Mouse (Mus musculus): Measurements from ENCODE around the gene Chst2. TPM values are rescaled to one million over a fixed set of nuclear protein-coding genes. Genes with fewer than 3 reads are reported as not detected.
A peak's percentile ranks its signal among the peaks of the same experiment; 100 is the strongest.

Chst2 gene
- polyA plus RNA-seq, 1 experiment from 2014 or later, result 0.39 TPM

DNA sequence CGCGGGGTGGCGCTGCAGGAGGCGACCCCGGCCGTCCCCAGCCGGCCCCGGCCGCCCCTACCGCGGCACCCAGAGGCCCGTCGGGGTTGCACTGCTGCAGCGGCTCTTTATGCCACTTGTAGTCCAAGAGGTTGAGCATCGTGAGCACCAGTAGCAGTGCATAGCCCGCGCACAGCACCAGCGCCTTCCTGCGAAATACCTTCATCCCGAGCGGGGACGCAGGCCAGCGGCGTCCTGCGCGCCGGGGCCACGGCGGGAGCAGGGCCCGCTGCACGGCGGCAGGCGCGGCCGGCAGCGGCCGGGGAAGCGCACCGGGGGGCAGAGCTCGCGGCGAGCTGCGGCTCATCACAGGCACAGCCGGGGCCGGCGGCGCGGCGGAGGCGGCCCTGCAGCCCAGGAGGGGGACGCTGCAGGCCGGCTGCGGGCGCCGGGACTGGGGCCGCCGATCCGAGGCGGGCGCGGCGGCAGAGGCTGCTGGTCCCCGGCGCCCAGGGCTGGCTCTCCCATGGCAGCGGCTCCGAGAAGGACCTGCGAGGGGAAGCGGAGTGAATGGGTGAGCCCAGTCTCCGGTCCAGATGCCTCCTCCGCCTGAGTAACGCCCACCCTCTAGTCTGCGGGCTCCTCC, 464 bp downstream of the Chst2 start:
- Histone ChIP-seq H3K4me3 (replicated peaks) (peak overlapping the region; percentile 53), H3K4me2 (peak overlapping the region; percentile 70), H3K9me3 (replicated peaks) (no peaks in the 10 kb centered on the region), H3K36me3 (no peaks in the 10 kb centered on the region), H3K9ac (0 out of 2 replicates have a peak overlapping the region, but pooled peaks have one; percentile 26), H3K27me3 (peaks cover 71% of the 10 kb centered on the region), H3K4me1 (replicated peaks) (peaks cover 10% of the 10 kb centered on the region; the same call in 1 of the 2 replicates), H3K27ac (no peak overlapping the region)
- peak; percentile 54; the same call in 1 of the 2 replicates for ATAC-seq (ENCODE audit: low read depth)
- under 1% methylated on average over 71 of the region's 72 CpGs for whole genome bisulfite sequencing (ENCODE audit: insufficient replicate concordance)
- DNase-seq, result no peak

DNA sequence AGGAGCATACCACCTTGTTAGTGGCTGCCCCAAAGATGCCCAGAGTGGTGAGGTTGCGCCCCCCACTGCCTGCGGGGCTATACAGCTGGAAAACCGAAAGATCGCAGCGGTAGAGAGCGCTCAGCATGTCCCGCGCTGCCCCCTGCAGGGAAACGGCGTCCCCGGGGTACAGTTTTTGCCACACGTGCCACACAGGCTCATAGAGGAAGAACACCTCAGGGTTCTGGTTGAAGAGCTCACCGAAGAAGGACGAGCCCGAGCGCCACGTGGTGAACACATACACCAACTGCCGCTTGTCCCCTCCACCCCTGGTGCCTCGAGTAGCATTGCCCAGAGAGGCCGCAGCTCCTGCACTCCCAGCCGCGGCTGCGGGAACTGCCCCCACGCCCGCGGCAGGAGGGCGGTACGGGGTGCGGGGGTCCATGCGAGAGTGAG, 994 bp downstream of the Chst2 start:
- H3K27me3 ChIP-seq, result peaks cover 66% of the 10 kb centered on the region
- peaks cover 10% of the 10 kb centered on the region; the same call in 1 of the 2 replicates for H3K4me1 ChIP-seq (replicated peaks)
- peak overlapping the region; percentile 70 for H3K4me2 ChIP-seq
- peak overlapping the region; percentile 53 for H3K4me3 ChIP-seq (replicated peaks)
- 1% methylated on average over 30 of the region's 30 CpGs for WGBS (ENCODE audit: insufficient replicate concordance)
- H3K36me3 ChIP-seq, result no peaks in the 10 kb centered on the region
- no peaks in the 10 kb centered on the region for H3K9me3 ChIP-seq (replicated peaks)
- DNase-seq (peak; percentile 15), ATAC-seq (ENCODE audit: low read depth) (0 out of 2 replicates have a peak, but pooled peaks have one; percentile 33)
- H3K27ac ChIP-seq, result no peak overlapping the region
- H3K9ac ChIP-seq, result 0 out of 2 replicates have a peak overlapping the region, but pooled peaks have one; percentile 26

DNA sequence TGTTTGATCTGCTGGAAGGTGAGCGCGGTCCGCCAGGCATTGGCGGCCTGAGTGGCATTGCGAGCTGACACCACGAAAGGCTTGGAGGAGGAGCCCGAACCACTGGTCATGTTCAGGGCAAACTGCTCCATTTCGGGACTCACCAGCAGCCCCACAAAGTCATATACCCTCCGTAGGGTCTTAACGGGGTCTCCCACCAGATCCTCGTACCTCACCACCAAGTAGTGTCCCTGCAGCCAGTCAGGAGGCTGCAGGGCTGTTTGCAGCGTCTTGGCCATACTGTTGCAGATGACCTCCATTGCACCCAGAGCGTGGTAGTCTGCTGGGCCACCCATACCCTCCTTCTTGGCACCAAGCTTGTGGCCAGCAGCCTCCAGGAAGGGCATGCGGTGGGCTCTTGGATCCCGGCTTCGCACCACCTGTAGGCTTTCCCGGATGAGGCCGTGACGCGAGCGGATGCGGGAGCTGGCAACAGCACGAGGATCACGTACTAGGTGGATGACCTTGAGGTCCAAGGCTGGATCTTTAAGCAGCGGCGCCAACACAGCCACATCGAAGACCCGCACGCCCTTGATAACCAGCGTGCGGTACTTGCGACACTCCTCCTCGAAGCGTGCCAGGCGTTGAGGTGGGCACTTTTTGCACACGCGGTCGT, 1.6 kb downstream of the Chst2 start:
- 65% methylated on average over 38 of the region's 38 CpGs for WGBS (ENCODE audit: insufficient replicate concordance)
- Histone ChIP-seq H3K36me3 (no peaks in the 10 kb centered on the region), H3K4me1 (replicated peaks) (peaks cover 10% of the 10 kb centered on the region; the same call in 1 of the 2 replicates), H3K9ac (no peak overlapping the region), H3K9me3 (replicated peaks) (no peaks in the 10 kb centered on the region), H3K4me2 (peak overlapping the region; percentile 70), H3K27ac (no peak overlapping the region), H3K27me3 (peaks cover 64% of the 10 kb centered on the region), H3K4me3 (replicated peaks) (peak overlapping the region; percentile 53; the same call in 1 of the 2 replicates)
- ATAC-seq (ENCODE audit: low read depth) (no peak), DNase-seq (no peak)

DNA sequence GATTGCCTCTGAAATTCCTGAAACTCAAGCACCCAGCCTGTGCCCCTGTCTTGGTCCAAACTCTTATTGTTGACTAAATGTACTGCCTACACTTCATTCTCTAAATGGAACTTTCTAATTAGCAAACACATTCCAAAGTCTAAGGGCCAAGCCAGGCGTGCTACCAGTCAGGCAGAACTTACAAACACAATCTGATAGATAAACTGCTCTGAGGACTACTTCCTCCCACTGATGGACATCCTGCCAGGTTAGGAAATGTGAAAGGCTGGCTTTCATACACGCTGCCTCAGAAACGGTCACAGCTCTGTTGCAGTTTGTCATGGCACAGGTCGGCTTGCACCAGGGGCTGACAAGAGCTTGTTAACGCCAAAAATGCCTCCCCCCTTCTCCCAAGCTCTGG, 4.8 kb downstream of the Chst2 start:
- no peak for DNase-seq
- Histone ChIP-seq H3K9ac (no peak overlapping the region), H3K4me1 (replicated peaks) (peaks cover 8% of the 10 kb centered on the region; the same call in 1 of the 2 replicates), H3K27me3 (peaks cover 35% of the 10 kb centered on the region), H3K27ac (no peak overlapping the region), H3K36me3 (no peaks in the 10 kb centered on the region), H3K4me2 (no peak overlapping the region), H3K4me3 (replicated peaks) (no peak overlapping the region), H3K9me3 (replicated peaks) (no peaks in the 10 kb centered on the region)
- WGBS (ENCODE audit: insufficient replicate concordance), result 17% methylated on average over 5 of the region's 5 CpGs
- no peak for ATAC-seq (ENCODE audit: low read depth)

DNA sequence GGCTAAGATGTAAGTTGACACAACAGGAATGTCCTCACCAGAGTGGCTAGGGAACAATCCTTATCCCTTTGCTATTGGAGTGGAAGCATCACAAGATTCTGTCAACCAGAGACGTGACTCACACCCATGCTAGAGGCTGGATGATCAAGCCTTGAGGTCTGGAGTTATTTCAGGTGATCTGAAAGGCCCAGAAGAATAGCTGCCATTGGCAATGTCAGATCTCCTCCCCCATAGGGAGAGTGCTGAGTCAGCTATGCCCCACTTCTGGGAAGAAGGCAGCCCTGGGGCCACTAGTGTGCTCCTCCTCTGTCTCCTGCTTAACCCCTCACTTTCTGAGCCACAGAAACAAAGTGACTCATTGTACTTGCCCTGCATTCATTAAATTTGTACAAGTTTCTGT, 14.5 kb downstream of the Chst2 start:
- DNase-seq (no peak), ATAC-seq (ENCODE audit: low read depth) (no peak)
- 33% methylated on average over 1 of the region's 1 CpGs for WGBS (ENCODE audit: insufficient replicate concordance)
- no peaks in the 10 kb centered on the region for H3K9me3 ChIP-seq (replicated peaks)
- no peak overlapping the region for H3K4me3 ChIP-seq (replicated peaks)
- no peak overlapping the region for H3K9ac ChIP-seq
- H3K27ac ChIP-seq, result no peak overlapping the region
- H3K27me3 ChIP-seq, result no peaks in the 10 kb centered on the region
- no peaks in the 10 kb centered on the region for H3K36me3 ChIP-seq
- H3K4me2 ChIP-seq, result no peak overlapping the region
- no peaks in the 10 kb centered on the region for H3K4me1 ChIP-seq (replicated peaks)

DNA sequence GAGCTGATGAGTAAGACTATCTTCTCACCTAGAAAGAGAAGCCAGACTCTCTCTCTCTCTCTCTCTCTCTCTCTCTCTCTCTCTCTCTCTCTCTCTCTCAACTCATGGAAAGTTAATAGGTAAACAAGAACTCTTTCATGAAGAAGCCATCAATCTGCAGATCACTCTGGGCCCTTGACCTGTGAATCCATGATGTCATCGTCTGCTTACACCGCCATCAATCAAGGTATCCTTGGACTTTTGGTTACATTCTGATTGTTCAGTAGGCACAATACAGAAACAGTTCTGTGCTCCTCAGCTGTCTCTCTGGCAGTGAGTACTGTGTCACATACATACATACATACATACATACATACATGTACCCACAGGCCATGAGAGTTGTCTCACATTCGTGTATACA, 16.6 kb downstream of the Chst2 start:
- ATAC-seq (ENCODE audit: low read depth) (no peak), DNase-seq (no peak)
- Histone ChIP-seq H3K4me2 (no peak overlapping the region), H3K27ac (no peak overlapping the region), H3K4me3 (replicated peaks) (no peak overlapping the region), H3K27me3 (no peaks in the 10 kb centered on the region), H3K9me3 (replicated peaks) (no peaks in the 10 kb centered on the region), H3K4me1 (replicated peaks) (no peaks in the 10 kb centered on the region), H3K9ac (no peak overlapping the region), H3K36me3 (no peaks in the 10 kb centered on the region)
- WGBS (ENCODE audit: insufficient replicate concordance), result 83% methylated on average over 3 of the region's 3 CpGs

DNA sequence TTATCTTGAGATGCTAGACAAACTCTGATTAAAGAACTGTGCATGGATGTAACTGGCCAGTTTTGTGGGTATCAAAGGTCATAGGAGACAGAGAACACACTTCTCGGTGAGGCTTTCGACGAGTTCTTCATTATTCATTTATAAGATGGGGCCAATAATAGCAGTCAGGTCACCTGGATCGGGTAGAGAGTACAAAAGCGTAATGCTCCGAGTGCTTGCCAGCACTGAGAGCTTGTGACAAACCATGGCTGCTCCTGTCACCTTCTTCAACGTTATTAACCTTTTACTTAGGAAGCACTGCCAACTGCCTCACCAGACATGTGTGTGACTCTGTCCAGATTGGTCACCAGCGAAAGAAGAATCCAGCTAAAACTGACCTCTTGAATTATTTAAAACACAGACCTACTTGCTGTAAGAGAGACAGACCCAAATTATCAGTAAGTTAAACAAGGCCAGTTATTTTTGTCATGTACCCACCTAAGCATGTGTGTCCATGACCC, 18.6 kb downstream of the Chst2 start:
- no peak for ATAC-seq (ENCODE audit: low read depth)
- H3K9me3 ChIP-seq (replicated peaks), result no peaks in the 10 kb centered on the region
- H3K27me3 ChIP-seq, result no peaks in the 10 kb centered on the region
- no peak overlapping the region for H3K4me3 ChIP-seq (replicated peaks)
- 69% methylated on average over 8 of the region's 8 CpGs for WGBS (ENCODE audit: insufficient replicate concordance)
- DNase-seq, result no peak
- no peak overlapping the region for H3K4me2 ChIP-seq
- no peak overlapping the region for H3K27ac ChIP-seq
- no peaks in the 10 kb centered on the region for H3K36me3 ChIP-seq
- no peaks in the 10 kb centered on the region for H3K4me1 ChIP-seq (replicated peaks)
- no peak overlapping the region for H3K9ac ChIP-seq

DNA sequence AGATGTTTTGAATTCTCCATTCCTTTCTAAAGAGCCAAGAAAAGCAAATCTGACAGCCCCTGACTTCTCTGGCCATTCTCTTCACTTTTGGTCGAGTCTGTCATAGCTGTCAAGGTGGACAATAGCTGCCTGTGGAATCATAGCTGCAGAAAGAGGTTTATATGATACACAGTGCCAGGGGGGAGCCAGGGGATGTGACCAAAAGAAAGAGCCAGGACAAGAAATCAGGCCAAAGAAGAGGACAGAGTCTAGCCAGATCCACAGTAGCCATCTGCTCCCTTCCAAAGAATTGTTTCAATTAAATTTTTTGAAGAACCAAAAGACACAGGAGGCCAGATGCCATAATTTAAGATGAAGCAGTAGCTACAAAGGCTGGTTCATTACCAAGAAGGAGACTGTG, 30.6 kb downstream of the Chst2 start:
- H3K4me1 ChIP-seq (replicated peaks), result no peaks in the 10 kb centered on the region
- H3K4me2 ChIP-seq, result no peak overlapping the region
- H3K9me3 ChIP-seq (replicated peaks), result no peaks in the 10 kb centered on the region
- DNase-seq (no peak), ATAC-seq (ENCODE audit: low read depth) (no peak)
- no peaks in the 10 kb centered on the region for H3K36me3 ChIP-seq
- 24% methylated on average over 1 of the region's 1 CpGs for WGBS (ENCODE audit: insufficient replicate concordance)
- no peak overlapping the region for H3K9ac ChIP-seq
- no peak overlapping the region for H3K4me3 ChIP-seq (replicated peaks)
- H3K27me3 ChIP-seq, result no peaks in the 10 kb centered on the region
- no peak overlapping the region for H3K27ac ChIP-seq

DNA sequence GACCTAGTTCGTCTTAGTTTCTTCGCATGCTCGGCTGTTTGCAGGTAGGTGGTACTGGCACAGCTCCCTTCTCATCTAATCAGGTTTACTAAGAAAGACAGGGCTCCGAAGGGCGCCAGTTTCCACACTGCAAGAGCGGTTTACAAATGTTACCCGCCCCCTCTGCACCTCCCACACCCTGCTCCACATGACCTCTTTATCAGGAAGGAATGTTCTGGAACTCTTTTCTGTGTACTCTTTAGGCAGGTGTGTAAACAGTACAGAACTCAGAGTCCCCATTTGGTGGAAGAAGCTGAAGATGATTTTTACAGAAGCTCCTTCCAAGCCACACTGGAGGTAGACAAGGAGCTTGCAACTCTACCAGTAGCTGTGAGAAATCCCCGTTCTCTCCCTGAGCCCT, 31.2 kb downstream of the Chst2 start:
- H3K27ac ChIP-seq, result no peak overlapping the region
- no peaks in the 10 kb centered on the region for H3K9me3 ChIP-seq (replicated peaks)
- ATAC-seq (ENCODE audit: low read depth), result no peak
- DNase-seq, result no peak
- 59% methylated on average over 8 of the region's 8 CpGs for WGBS (ENCODE audit: insufficient replicate concordance)
- no peak overlapping the region for H3K4me2 ChIP-seq
- no peaks in the 10 kb centered on the region for H3K36me3 ChIP-seq
- no peak overlapping the region for H3K9ac ChIP-seq
- no peak overlapping the region for H3K4me3 ChIP-seq (replicated peaks)
- no peaks in the 10 kb centered on the region for H3K4me1 ChIP-seq (replicated peaks)
- H3K27me3 ChIP-seq, result no peaks in the 10 kb centered on the region

DNA sequence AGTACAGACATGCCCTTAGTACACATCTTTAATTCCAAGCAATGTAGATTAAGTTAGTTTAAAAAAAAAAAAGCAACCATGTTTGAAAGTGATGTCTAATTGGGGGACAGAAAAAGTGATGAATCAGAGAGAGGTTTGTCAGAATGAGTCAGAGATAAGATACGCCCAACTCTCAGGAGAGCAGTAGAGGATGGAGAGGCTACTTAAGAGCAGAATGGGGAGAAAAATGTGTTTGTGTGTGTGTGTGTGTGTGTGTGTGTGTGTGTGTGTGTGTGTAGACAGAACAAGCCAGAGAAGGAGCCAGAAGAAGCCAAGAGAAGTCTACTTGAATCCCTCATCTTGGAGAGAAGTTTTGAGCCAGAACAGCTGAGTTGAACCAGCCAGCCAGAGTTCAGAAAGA, 32.8 kb downstream of the Chst2 start:
- Histone ChIP-seq H3K27ac (no peak overlapping the region), H3K4me3 (replicated peaks) (no peak overlapping the region), H3K27me3 (no peaks in the 10 kb centered on the region), H3K4me1 (replicated peaks) (no peaks in the 10 kb centered on the region), H3K4me2 (no peak overlapping the region), H3K9ac (no peak overlapping the region), H3K9me3 (replicated peaks) (no peaks in the 10 kb centered on the region), H3K36me3 (no peaks in the 10 kb centered on the region)
- no peak for DNase-seq
- ATAC-seq (ENCODE audit: low read depth), result no peak
- WGBS (ENCODE audit: insufficient replicate concordance), result 52% methylated on average over 1 of the region's 1 CpGs

DNA sequence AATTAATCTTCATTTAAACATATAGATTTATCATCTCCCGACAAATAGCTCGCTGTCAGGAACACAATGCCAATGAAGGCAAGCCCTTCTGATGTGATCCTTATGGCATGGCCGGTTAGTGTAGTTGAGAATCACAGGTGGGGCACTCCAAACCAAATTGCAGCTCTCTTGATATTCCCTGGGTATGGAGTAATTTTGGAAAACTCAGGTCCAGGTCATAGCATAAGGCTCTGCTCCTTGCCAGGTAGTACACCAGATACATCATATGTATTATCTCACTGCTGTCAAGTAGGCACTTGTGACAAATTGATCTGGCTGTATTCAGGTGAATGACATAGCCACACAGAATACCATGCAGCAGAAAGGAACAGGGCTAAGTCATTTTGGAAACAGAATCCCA, 40.6 kb downstream of the Chst2 start:
- Histone ChIP-seq H3K4me3 (replicated peaks) (no peak overlapping the region), H3K27me3 (no peaks in the 10 kb centered on the region), H3K36me3 (no peaks in the 10 kb centered on the region), H3K27ac (no peak overlapping the region), H3K4me1 (replicated peaks) (no peaks in the 10 kb centered on the region), H3K9me3 (replicated peaks) (no peaks in the 10 kb centered on the region), H3K9ac (no peak overlapping the region), H3K4me2 (no peak overlapping the region)
- DNase-seq (no peak), ATAC-seq (ENCODE audit: low read depth) (no peak)
- 73% methylated on average over 3 of the region's 3 CpGs for WGBS (ENCODE audit: insufficient replicate concordance)

Data from liver, embryonic 13.5 days (tissue).